Mouse (Mus musculus): Measurements from ENCODE around the gene Sypl2.

DNA sequence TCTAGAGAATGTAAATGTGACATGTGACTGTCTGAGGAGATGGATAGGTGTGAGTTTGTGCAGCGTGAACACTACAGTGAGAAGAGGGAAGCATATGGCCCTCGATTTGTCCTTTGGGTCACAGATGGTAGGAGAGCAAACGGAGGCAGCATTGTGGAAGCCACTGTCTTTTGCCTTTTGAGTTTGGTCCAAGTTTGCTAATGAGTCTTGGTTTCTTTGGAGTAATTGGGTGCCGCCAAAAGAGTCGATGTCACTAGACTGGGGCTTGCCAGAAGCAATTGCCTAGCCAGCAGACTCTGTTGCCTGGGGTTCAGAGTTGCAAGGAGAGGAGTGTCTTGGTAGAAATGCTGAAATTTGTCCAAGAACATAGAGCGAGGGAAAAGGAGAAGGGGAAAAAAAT lies 14.6 kb downstream of the Sypl2 start:
- TF ChIP-seq CTCF (conservative IDR thresholded peaks at IDR 0.05; ENCODE audit: insufficient read depth, insufficient read length, low read depth, low read length) (no peak), POLR2A (IDR thresholded peaks at IDR 0.05; ENCODE audit: low read depth, low read length) (no peak)
